Mouse (Mus musculus) spleen, adult 12 weeks (tissue): ENCODE results near the gene Hnrnpul2.
"Not testable (repeated sequence)": the region's sequence is repeated elsewhere in the genome, so short reads cannot be mapped to it uniquely, and the experiment has no call there.

Experiments used
- DNase-seq: peaks from one replicate; pipeline ENCODE4 v3.0.0; 2022; ENCODE audit warnings: low spot score

The Hnrnpul2 gene

GRCm38 (mm10) chr19:8818801-8819595 is 812 bp upstream of the Hnrnpul2 start, which contains the start of gene Ttc9c:
Ttc9c (minus strand) TSS chr19:8819333.
- no peak for DNase-seq

GRCm38 (mm10) chr19:8820424-8820956 is 680 bp downstream of the Hnrnpul2 start:
- no peak for DNase-seq

- DNase-seq, result no peak
These were observed 1.3 kb downstream of the Hnrnpul2 start for GRCm38 (mm10) chr19:8821146-8821545.

GRCm38 (mm10) chr19:8822696-8823095 is 2.9 kb downstream of the Hnrnpul2 start:
- DNase-seq, result no peak

- no peak for DNase-seq
These were observed 9.8 kb downstream of the Hnrnpul2 start, which contains the start of gene AC129217.1 for GRCm38 (mm10) chr19:8829660-8830059. AC129217.1 (plus strand) TSS chr19:8829773.

- DNase-seq, result no peak
These were observed 10.9 kb downstream of the Hnrnpul2 start for GRCm38 (mm10) chr19:8830664-8831063.

GRCm38 (mm10) chr19:8831262-8831661 is 11.5 kb downstream of the Hnrnpul2 start:
- DNase-seq, result no peak

- no peak for DNase-seq
These were observed 13.2 kb downstream of the Hnrnpul2 start for GRCm38 (mm10) chr19:8832971-8833370.

- not testable (repeated sequence) for DNase-seq
These were observed 16.5 kb downstream of the Hnrnpul2 start for GRCm38 (mm10) chr19:8836327-8836726.

GRCm38 (mm10) chr19:8837251-8837791 is 17.5 kb downstream of the Hnrnpul2 start, which contains the start of gene Bscl2:
Bscl2 (plus strand) TSS chr19:8837467.
- peak; percentile 76 for DNase-seq

- no peak for DNase-seq
These were observed 18.4 kb downstream of the Hnrnpul2 start for GRCm38 (mm10) chr19:8838041-8838730.

- no peak for DNase-seq
These were observed 19.5 kb downstream of the Hnrnpul2 start, which contains the start of gene Gng3 for GRCm38 (mm10) chr19:8839103-8839907. Gng3 (minus strand) TSS chr19:8839194.

- DNase-seq, result peak; percentile 65
These were observed 20.3 kb downstream of the Hnrnpul2 start for GRCm38 (mm10) chr19:8839908-8840791.

- DNase-seq, result no peak
These were observed 21.2 kb downstream of the Hnrnpul2 start for GRCm38 (mm10) chr19:8841012-8841411.

GRCm38 (mm10) chr19:8842961-8843360 is 23.2 kb downstream of the Hnrnpul2 start:
- no peak for DNase-seq

GRCm38 (mm10) chr19:8844371-8845129 is 24.7 kb downstream of the Hnrnpul2 start:
- DNase-seq, result peak; percentile 54

- no peak for DNase-seq
These were observed 28.5 kb downstream of the Hnrnpul2 start for GRCm38 (mm10) chr19:8848356-8848755.

- DNase-seq, result no peak
These were observed 30.6 kb downstream of the Hnrnpul2 start, which contains the start of gene Lrrn4cl for GRCm38 (mm10) chr19:8850402-8850901. Lrrn4cl (plus strand) TSS chr19:8850768.

GRCm38 (mm10) chr19:8851639-8852038 is 31.8 kb downstream of the Hnrnpul2 start:
- no peak for DNase-seq
